18 mouse cellular contexts compared by ENCODE assay signal in the genomic region with DNA sequence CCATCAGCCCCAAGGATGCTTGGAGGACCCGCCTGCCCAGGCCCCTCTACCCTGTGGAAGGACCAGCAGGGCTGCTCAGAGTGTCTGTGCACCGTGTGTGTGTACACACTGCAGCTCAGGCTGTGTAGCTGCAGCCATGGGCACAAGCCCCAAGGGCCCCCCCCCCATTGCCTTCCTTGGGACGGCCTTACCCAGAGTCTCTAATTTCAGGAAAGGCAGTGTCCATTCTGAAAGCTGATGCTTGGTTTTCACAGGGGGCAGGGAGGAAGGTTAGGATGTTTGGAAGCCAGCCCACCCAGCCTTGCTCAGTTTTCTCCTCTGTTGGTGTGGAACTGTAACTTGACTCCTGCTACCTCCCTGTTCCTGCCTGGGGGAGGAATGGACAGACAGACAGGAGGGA. TPM values are rescaled to one million over a fixed set of nuclear protein-coding genes. Genes with fewer than 3 reads are reported as not detected.
DNase-seq lines count a peak whose midpoint lies in the region; ATAC-seq and TF ChIP-seq lines count a peak whose summit lies in the region.
"Had no signal": no experiment of that assay in that cellular context is flagged by ENCODE, and none has a peak within 500 bp of the region (broad histone marks: within the 10 kb centered on the region; RNA-seq: fewer than 3 reads in every experiment).

No protein-coding gene starts in this region.

- peak overlapping the region; percentile 90; the same call in 1 of the 2 replicates for H3K27ac ChIP-seq in hindbrain, embryonic 13.5 days
- H3K27ac ChIP-seq in hindbrain, embryonic 16.5 days (ENCODE audit: low read depth, low read length), result no peak overlapping the region
- peak overlapping the region; percentile 91 for H3K27ac ChIP-seq in midbrain, embryonic 13.5 days
- H3K27ac ChIP-seq in midbrain, postnatal 0 days (ENCODE audit: low read depth, low read length), result no peak overlapping the region
- peak overlapping the region; percentile 61 for H3K27ac ChIP-seq in limb, embryonic 10.5 days

- ATAC-seq in hindbrain, embryonic 13.5 days (ENCODE audit: low FRiP score), result no peak
- no peak for ATAC-seq in hindbrain, embryonic 16.5 days
- ATAC-seq in midbrain, embryonic 13.5 days, result no peak
- no peak for ATAC-seq in midbrain, postnatal 0 days (ENCODE audit: low FRiP score)
- ATAC-seq in inflammation-experienced regulatory T-cells, adult 6 months, result no peak

- DNase-seq in midbrain, postnatal 0 days (ENCODE audit: low spot score), result no peak
- peak; percentile 34 for DNase-seq in limb, embryonic 10.5 days (ENCODE audit: low spot score)
- no peak for DNase-seq in cerebellum, adult 11 months
- no peak for DNase-seq in cerebellum, adult 8-10 months
- DNase-seq: cerebellum, adult 9-10 months; gastrocnemius, adult 2 months; heart, postnatal 10 days; kidney, adult 9 months; lung, adult 18-20 months; lung, postnatal 14 days; thymus, postnatal 25 days had no signal

- no peak for TF ChIP-seq CTCF in midbrain, postnatal 0 days (IDR thresholded peaks at IDR 0.05)

- no peak overlapping the region for H3K4me3 ChIP-seq in hindbrain, embryonic 13.5 days
- no peak overlapping the region for H3K4me3 ChIP-seq in hindbrain, embryonic 16.5 days (ENCODE audit: low read length)
- no peak overlapping the region for H3K4me3 ChIP-seq in midbrain, embryonic 13.5 days (replicated peaks)
- H3K4me3 ChIP-seq in midbrain, postnatal 0 days (ENCODE audit: low read depth, low read length), result no peak overlapping the region
- H3K4me3 ChIP-seq in limb, embryonic 10.5 days, result no peak overlapping the region
- H3K4me3 ChIP-seq: gastrocnemius, adult 2 months; neural tube, embryonic 13.5 days had no signal

- H3K36me3 ChIP-seq in hindbrain, embryonic 13.5 days, result peaks cover 17% of the 10 kb centered on the region
- peaks cover 8% of the 10 kb centered on the region; the same call in 1 of the 2 replicates for H3K36me3 ChIP-seq in hindbrain, embryonic 16.5 days (ENCODE audit: control insufficient read depth, insufficient read depth, low read length)
- H3K36me3 ChIP-seq in midbrain, embryonic 13.5 days, result peaks cover 18% of the 10 kb centered on the region
- H3K36me3 ChIP-seq in midbrain, postnatal 0 days (ENCODE audit: insufficient read depth, low read length), result peaks cover 16% of the 10 kb centered on the region
- H3K36me3 ChIP-seq in limb, embryonic 10.5 days, result peaks cover 94% of the 10 kb centered on the region

- no peaks in the 10 kb centered on the region for H3K27me3 ChIP-seq in hindbrain, embryonic 13.5 days
- H3K27me3 ChIP-seq in hindbrain, embryonic 16.5 days (replicated peaks; ENCODE audit: control insufficient read depth, insufficient read depth, low read length), result no peaks in the 10 kb centered on the region
- peaks cover 59% of the 10 kb centered on the region for H3K27me3 ChIP-seq in midbrain, embryonic 13.5 days
- no peaks in the 10 kb centered on the region for H3K27me3 ChIP-seq in midbrain, postnatal 0 days (ENCODE audit: insufficient read depth, low read length)
- no peaks in the 10 kb centered on the region for H3K27me3 ChIP-seq in limb, embryonic 10.5 days (ENCODE audit: low read depth, poor library complexity, severe bottlenecking)
- H3K27me3 ChIP-seq: neural tube, embryonic 13.5 days had no signal

- H3K4me2 ChIP-seq in hindbrain, embryonic 13.5 days, result no peak overlapping the region
- no peak overlapping the region for H3K4me2 ChIP-seq in hindbrain, embryonic 16.5 days (ENCODE audit: low read length)
- no peak overlapping the region for H3K4me2 ChIP-seq in midbrain, embryonic 13.5 days (replicated peaks)
- no peak overlapping the region for H3K4me2 ChIP-seq in midbrain, postnatal 0 days (ENCODE audit: low read depth, low read length, poor library complexity, severe bottlenecking)
- H3K4me2 ChIP-seq: heart, embryonic 11.5 days; liver, embryonic 11.5 days had no signal

- peaks cover 32% of the 10 kb centered on the region for H3K4me1 ChIP-seq in hindbrain, embryonic 13.5 days (replicated peaks)
- no peaks in the 10 kb centered on the region; the same call in 1 of the 2 replicates for H3K4me1 ChIP-seq in hindbrain, embryonic 16.5 days (ENCODE audit: control insufficient read depth, insufficient read depth, low read depth, low read length)
- peaks cover 26% of the 10 kb centered on the region for H3K4me1 ChIP-seq in midbrain, embryonic 13.5 days (replicated peaks)
- H3K4me1 ChIP-seq in midbrain, postnatal 0 days (ENCODE audit: insufficient read depth, low read length), result 0 out of 2 replicates have a peak, but pooled peaks cover 3% of the 10 kb centered on the region
- H3K4me1 ChIP-seq in limb, embryonic 10.5 days, result peaks cover 17% of the 10 kb centered on the region

- H3K9ac ChIP-seq in hindbrain, embryonic 13.5 days, result peak overlapping the region; percentile 40; the same call in 1 of the 2 replicates
- H3K9ac ChIP-seq in hindbrain, embryonic 16.5 days (ENCODE audit: low read depth, low read length), result no peak overlapping the region; the same call in 1 of the 2 replicates
- H3K9ac ChIP-seq in midbrain, embryonic 13.5 days (replicated peaks), result peak overlapping the region; percentile 50
- no peak overlapping the region for H3K9ac ChIP-seq in midbrain, postnatal 0 days (replicated peaks; ENCODE audit: low read length, poor library complexity, severe bottlenecking)

- WGBS in hindbrain, embryonic 13.5 days, result 79% methylated on average over 3 of the region's 3 CpGs
- 81% methylated on average over 3 of the region's 3 CpGs for WGBS in hindbrain, embryonic 16.5 days
- 78% methylated on average over 3 of the region's 3 CpGs for WGBS in midbrain, embryonic 13.5 days
- 83% methylated on average over 3 of the region's 3 CpGs for WGBS in midbrain, postnatal 0 days
- WGBS in limb, embryonic 10.5 days, result 58% methylated on average over 3 of the region's 3 CpGs

- H3K9me3 ChIP-seq in hindbrain, embryonic 13.5 days, result no peaks in the 10 kb centered on the region
- no peaks in the 10 kb centered on the region for H3K9me3 ChIP-seq in hindbrain, embryonic 16.5 days (ENCODE audit: control insufficient read depth, low read length)
- no peaks in the 10 kb centered on the region for H3K9me3 ChIP-seq in midbrain, embryonic 13.5 days
- no peaks in the 10 kb centered on the region for H3K9me3 ChIP-seq in midbrain, postnatal 0 days (ENCODE audit: low read length)
- no peaks in the 10 kb centered on the region for H3K9me3 ChIP-seq in limb, embryonic 10.5 days (replicated peaks)
- H3K9me3 ChIP-seq: neural tube, embryonic 13.5 days had no signal

RNA-seq across cellular contexts. Expression of gene Rbm19, which starts 30.6 kb away (rescaled TPM):
- 16.2 and 18.1 TPM in 2 replicates for polyA plus RNA-seq in hindbrain, embryonic 13.5 days (2015; fragmentation: Nextera tagmentation; extraction: Ambion mirVana)
- 21.4 and 21.9 TPM in 2 replicates for polyA plus RNA-seq in hindbrain, embryonic 16.5 days (2015; fragmentation: Nextera tagmentation; extraction: Ambion mirVana)
- 18.8 and 19.1 TPM in 2 replicates for polyA plus RNA-seq in midbrain, embryonic 13.5 days (2015; fragmentation: Nextera tagmentation; extraction: Ambion mirVana)
- 34.5 and 34.7 TPM in 2 replicates for total RNA-seq in midbrain, postnatal 0 days (2014; rRNA removed)
- 17.5 and 17.9 TPM in 2 replicates for polyA plus RNA-seq in midbrain, postnatal 0 days (2015; fragmentation: Nextera tagmentation; extraction: Ambion mirVana)
- 37.4 and 45.1 TPM in 2 replicates for polyA plus RNA-seq in limb, embryonic 10.5 days (2016; fragmentation: Nextera tagmentation; extraction: Ambion mirVana)
- 10 to 100 TPM; 11.6 to 18.9 (median 11.9) TPM for polyA plus RNA-seq in inflammation-experienced regulatory T-cells, adult 6 months (2017; shearing (Covaris generic))

Comparison
In these comparisons a context has a peak if more than half of its experiments do, and no peak if none do; other contexts are left out.
1. H3K27ac ChIP-seq: peak in hindbrain, embryonic 13.5 days (single experiment), midbrain, embryonic 13.5 days (single experiment) and limb, embryonic 10.5 days (single experiment); none in hindbrain, embryonic 16.5 days (single experiment) and midbrain, postnatal 0 days (single experiment).
2. H3K9ac ChIP-seq: peak in hindbrain, embryonic 13.5 days (single experiment) and midbrain, embryonic 13.5 days (single experiment); none in hindbrain, embryonic 16.5 days (single experiment) and midbrain, postnatal 0 days (single experiment).